Mouse (Mus musculus): ENCODE data around the gene Dbh. TPM values are rescaled to one million over a fixed set of nuclear protein-coding genes. Genes with fewer than 3 reads are reported as not detected.

Dbh gene
- polyA plus RNA-seq (2014; fragmentation: Illumina TruSeq; extraction: RNeasy Lipid Tissue Mini Kit (QIAGEN cat#74804); ENCODE audit: low read depth, low replicate concordance): not detected

GRCm38 (mm10) chr2:27164796-27165590 lies at the start of gene Dbh:
Gene Dbh, plus strand, starts transcription at chr2:27165233.

DNA sequence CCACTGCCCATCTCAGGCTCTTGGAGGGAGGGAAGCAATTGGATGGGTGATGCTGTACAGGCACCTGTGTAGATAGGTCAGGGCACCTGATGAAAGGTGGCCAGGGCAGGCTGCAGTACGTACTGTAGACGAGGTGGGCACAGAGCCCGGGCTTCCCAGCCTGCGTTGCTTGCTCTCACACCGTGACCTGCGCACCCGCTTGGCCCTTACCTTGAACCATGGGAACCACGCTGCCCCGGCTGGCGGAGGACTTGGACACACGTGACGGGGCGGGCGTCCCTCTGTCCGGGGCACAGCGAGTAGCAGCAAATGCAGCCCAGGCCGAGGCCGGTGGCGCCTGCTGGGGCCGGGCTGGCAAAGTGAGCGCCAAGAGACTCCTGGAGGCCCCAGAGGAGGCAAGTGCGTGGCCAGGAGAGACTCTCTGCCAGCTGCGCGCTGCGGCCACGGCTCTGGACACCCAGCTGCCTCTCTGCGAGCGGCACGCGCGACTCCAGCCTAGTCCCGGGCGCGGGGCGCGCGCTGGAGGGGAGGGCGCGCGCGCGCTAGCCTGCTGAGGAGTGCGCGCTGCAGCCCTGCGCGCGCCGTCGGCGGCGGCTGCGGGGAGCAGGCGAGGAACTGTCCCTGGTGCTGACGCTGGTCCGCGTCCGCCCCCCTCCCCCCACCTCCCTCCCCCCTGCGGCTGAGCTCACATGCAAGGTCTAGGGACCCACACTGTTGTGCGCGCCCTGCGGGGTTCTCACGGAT lies 22.9 kb upstream of the Dbh start, which contains the start of gene Fam163b:
Fam163b (minus strand) TSS at position 542 of the 744 bp plus-strand sequence.

Other genes with a start within 250 kb of the Dbh start
- 10.0 TPM for gene Surf2, start 248.9 kb upstream of the Dbh start, polyA plus RNA-seq (2014; fragmentation: Illumina TruSeq; extraction: RNeasy Lipid Tissue Mini Kit (QIAGEN cat#74804); ENCODE audit: low read depth, low replicate concordance)
- 45.8 TPM for gene Surf1, start 248.7 kb upstream of the Dbh start, polyA plus RNA-seq (2014; fragmentation: Illumina TruSeq; extraction: RNeasy Lipid Tissue Mini Kit (QIAGEN cat#74804); ENCODE audit: low read depth, low replicate concordance)
- 62.1 TPM for gene Surf4, start 231.3 kb upstream of the Dbh start, polyA plus RNA-seq (2014; fragmentation: Illumina TruSeq; extraction: RNeasy Lipid Tissue Mini Kit (QIAGEN cat#74804); ENCODE audit: low read depth, low replicate concordance)
- gene Stkld1, start 231.2 kb upstream of the Dbh start, polyA plus RNA-seq (2014; fragmentation: Illumina TruSeq; extraction: RNeasy Lipid Tissue Mini Kit (QIAGEN cat#74804); ENCODE audit: low read depth, low replicate concordance): not detected
- gene Rexo4, start 200.8 kb upstream of the Dbh start, polyA plus RNA-seq (2014; fragmentation: Illumina TruSeq; extraction: RNeasy Lipid Tissue Mini Kit (QIAGEN cat#74804); ENCODE audit: low read depth, low replicate concordance): 32.3 TPM
- not detected for gene Adamts13, start 191.8 kb upstream of the Dbh start, polyA plus RNA-seq (2014; fragmentation: Illumina TruSeq; extraction: RNeasy Lipid Tissue Mini Kit (QIAGEN cat#74804); ENCODE audit: low read depth, low replicate concordance)
- 17.4 TPM for gene Cacfd1, start 155.3 kb upstream of the Dbh start, polyA plus RNA-seq (2014; fragmentation: Illumina TruSeq; extraction: RNeasy Lipid Tissue Mini Kit (QIAGEN cat#74804); ENCODE audit: low read depth, low replicate concordance)
- not detected for gene Slc2a6, start 137.2 kb upstream of the Dbh start, polyA plus RNA-seq (2014; fragmentation: Illumina TruSeq; extraction: RNeasy Lipid Tissue Mini Kit (QIAGEN cat#74804); ENCODE audit: low read depth, low replicate concordance)
- not detected for gene Mymk, start 93.1 kb upstream of the Dbh start, polyA plus RNA-seq (2014; fragmentation: Illumina TruSeq; extraction: RNeasy Lipid Tissue Mini Kit (QIAGEN cat#74804); ENCODE audit: low read depth, low replicate concordance)
- gene Adamtsl2, start 85.9 kb upstream of the Dbh start, polyA plus RNA-seq (2014; fragmentation: Illumina TruSeq; extraction: RNeasy Lipid Tissue Mini Kit (QIAGEN cat#74804); ENCODE audit: low read depth, low replicate concordance): 0.44 TPM
- gene Fam163b, start 22.7 kb upstream of the Dbh start, polyA plus RNA-seq (2014; fragmentation: Illumina TruSeq; extraction: RNeasy Lipid Tissue Mini Kit (QIAGEN cat#74804); ENCODE audit: low read depth, low replicate concordance): not detected
- 15.7 TPM for gene Sardh, start 83.1 kb downstream of the Dbh start, polyA plus RNA-seq (2014; fragmentation: Illumina TruSeq; extraction: RNeasy Lipid Tissue Mini Kit (QIAGEN cat#74804); ENCODE audit: low read depth, low replicate concordance)

Measured in kidney, adult 10 weeks (tissue).